Mouse (Mus musculus) liver, embryonic 14.5 days (tissue): ENCODE results near the gene Uchl5.

ENCODE experiments used
- CTCF ChIP-seq: IDR thresholded peaks from 2 replicates; pipeline ENCODE4 v1.5.1; 2016; ENCODE audit warnings: antibody characterized with exemption, low read depth, control low read depth
- EP300 ChIP-seq: IDR thresholded peaks from 2 replicates; pipeline ENCODE4 v1.6.1; 2016; ENCODE audit warnings: antibody characterized with exemption, low read depth

DNA sequence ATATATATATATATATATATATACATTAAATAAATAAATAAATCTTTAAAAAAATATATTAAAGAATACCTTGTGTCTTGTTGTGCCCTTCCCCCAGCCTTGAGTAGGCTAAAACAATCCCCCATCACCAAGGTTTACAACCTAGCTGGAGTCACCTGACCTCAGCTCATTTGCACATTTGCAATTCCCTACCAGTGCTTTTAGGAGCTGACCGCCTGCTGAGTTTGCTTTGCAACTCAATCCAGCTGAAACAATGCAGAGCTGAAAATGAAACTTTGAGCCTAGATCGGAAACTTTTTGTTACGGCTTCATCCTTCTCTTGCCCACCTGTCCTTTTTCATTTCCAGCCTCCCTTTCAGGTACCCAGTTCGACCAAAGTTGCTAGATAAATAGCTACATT, 45.4 kb upstream of the Uchl5 start:
- TF ChIP-seq CTCF: no peak
- TF ChIP-seq EP300: no peak
